Mouse (Mus musculus) ES-Bruce4 (cell line): ENCODE results near the gene Zfand2b.

Source experiments
- CTCF ChIP-seq: IDR thresholded peaks from one replicate; pipeline ENCODE4 v1.8.1; 2011; ENCODE audit warnings: low read depth, low read length
- EP300 ChIP-seq: IDR thresholded peaks from 2 replicates; pipeline ENCODE4 v1.6.1; 2011; ENCODE audit warnings: low read depth, low read length; ENCODE audit not compliant: insufficient read depth

GRCm38 (mm10) chr1:75145589-75145988 is 22.9 kb upstream of the Zfand2b start:
- TF ChIP-seq CTCF = no peak
- no peak for TF ChIP-seq EP300
